Mouse (Mus musculus) CH12F3 (cell line): ENCODE measurements around the gene Lkaaear1.

Experiments
- in situ Hi-C: fragments of 300-500 bp; cut with MboI; formaldehyde crosslinking; loops from 2 replicates; pipeline ENCODE4 v1.14.3; 2020; ENCODE audit warnings: low sequenced_read_pairs

Gene Lkaaear1

DNA sequence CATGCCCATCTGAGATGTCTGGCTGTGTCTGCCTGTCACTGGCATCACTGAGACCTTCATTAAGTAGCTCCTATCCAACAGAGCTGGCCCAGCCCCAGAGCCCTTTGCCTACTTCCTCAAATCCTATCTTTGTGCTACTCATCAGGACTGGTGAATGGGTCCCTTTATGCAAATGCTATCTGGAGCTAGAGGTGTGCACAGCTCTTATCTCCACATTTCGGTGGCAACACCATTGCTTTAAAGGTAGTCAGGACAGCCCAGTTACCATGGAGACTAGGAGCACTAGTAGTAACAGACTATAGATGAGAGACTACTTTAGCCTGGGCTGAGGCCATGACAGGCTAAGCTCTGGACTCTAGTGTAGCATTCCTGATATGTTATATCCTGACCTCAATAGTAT lies 13.5 kb downstream of the Lkaaear1 start:
- in situ Hi-C loops = no loop called here

DNA sequence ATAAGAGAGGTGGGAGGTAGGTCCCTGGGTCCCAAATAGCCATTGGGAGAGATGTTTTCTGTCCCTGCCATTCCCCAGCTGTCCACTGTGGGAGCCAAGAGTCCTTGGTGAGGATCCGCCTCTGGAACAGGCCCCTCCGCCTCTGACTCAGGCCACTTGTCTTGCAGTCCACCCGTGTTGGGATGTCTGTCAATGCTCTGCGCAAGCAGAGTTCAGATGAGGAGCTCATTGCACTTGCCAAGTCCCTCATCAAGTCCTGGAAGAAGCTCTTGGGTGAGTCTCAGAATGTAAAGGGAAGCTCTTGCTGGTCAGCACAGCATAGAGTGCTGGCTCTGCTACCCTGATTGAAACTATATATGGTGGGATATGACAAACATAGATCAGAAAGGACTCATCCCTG lies 14.9 kb downstream of the Lkaaear1 start:
- in situ Hi-C loops = no loop called here

- in situ Hi-C loops = no loop called here
Observed at GRCm38 (mm10) chr2:181681978-181682377, 16.3 kb downstream of the Lkaaear1 start.

DNA sequence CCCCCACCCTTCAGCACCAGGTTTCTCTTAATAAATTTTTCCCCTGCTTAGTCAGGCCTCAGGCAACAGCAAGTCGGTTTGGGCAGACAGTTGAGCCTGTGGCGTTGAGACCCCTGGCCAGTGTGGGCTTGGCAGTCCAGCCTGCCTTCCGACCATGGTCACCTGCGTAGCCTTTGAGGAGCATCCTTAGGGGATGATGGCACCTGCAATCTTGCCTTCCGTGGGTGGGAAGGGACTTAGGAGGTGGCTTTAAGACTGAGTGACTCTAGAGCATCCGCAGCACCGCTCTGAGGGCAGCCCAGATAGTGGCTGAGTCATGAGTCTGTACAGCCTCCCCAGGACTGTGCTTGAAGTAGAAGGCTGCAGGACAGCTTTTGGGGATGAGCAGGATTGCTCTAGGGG lies 17.5 kb downstream of the Lkaaear1 start:
- in situ Hi-C loops = no loop called here

DNA sequence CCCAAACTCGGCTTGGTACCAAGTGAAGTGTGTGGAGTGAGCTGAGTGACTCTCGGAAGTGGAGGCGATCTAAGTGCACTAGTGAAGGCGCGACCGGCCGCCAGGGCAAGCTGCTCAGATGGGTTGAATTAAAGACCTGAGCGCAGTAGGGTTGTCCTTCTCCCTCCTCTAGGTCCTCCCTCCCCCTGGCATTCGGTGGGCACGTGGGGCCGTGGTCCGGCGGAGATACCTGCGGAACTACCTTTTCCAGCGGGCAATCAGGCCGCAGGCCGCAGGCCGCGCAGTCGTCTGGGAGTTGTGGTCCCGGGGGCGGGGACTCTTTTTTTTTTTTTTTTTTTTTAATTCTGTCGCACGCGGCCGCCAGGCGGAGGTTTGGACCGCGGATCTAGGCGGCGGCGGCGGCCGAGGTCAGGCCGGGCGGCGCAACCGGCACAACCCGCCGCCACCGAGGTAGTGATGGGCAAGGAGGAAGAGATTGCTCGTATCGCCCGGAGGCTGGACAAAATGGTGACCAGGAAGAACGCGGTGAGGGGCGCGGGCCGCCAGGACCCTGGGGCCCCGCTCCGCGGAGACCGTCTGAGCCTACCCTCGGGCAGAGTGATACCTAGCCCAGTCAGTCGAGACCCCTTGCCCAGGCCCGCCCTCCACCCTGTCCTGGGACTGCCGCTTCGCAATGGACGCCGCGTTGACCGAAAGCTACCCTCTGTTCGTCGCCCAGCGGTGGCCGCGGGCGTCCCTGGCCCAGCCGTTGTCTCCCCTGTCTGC lies 18.1 kb downstream of the Lkaaear1 start, which contains the start of gene Tcea2:
TSS of gene Tcea2 (plus strand) at position 360 of the 765 bp plus-strand sequence.
- in situ Hi-C loops = no loop called here

- in situ Hi-C loops = no loop called here
Observed at GRCm38 (mm10) chr2:181678780-181679179, 19.5 kb downstream of the Lkaaear1 start.

DNA sequence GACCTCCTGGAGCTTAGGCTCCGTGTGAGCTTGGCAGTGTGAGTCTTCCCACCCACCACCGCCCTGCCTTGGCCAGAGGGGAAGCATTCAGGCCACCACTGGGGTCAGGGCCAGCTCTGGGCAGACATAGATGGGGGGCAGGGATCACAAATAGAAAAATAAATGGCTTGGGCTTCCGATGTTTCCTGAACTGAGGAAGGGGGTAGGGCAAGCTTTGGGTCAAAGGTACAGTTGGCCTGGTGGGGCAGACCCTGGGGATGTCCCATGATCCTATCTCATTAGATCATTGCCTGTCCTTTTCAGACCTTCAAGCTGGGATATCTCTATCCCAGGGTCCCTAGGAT lies 20.5 kb downstream of the Lkaaear1 start:
- in situ Hi-C loops = no loop called here

GRCm38 (mm10) chr2:181677096-181677754 lies 21.0 kb downstream of the Lkaaear1 start:
- in situ Hi-C loops = no loop called here

GRCm38 (mm10) chr2:181676424-181676823 lies 21.8 kb downstream of the Lkaaear1 start:
- in situ Hi-C loops = no loop called here

DNA sequence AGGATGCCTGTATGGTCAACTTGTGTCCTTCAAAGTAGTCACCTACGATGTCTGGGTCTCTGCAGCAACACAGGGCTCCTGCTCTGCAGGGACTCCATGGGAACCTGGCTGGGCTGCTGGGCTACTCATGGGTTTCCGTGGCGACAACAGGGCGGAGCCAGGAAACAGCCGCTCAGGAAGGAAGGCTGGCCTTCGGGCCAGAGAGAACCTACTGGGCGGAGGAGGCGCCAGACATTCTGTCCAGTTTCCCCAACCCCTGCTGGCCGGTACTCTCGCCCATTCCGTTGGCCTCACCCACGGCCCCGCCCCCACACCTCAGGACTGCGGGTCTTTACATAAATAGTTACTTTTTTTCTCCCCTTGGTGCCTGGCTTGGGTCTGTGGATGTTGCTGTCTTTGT lies 22.8 kb downstream of the Lkaaear1 start:
- in situ Hi-C loops = no loop called here

DNA sequence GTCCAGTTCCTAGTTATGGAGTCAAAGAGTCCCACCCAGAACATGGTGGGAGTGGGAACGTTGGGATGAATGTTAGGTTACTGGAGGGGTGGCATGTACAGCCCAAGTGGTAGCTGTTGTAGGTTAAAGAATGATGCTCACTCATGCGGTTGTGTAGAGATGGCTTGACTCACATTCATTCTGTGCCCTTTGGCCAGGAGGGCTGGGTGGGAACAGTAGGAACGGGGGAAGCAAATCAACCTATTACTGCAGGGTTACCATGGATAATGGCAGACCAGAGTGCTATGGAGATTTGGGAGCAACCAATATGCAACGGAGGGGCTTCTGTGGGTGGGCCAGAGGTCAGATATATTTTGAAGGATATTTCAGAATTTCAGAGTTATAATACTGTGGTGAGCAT lies 23.3 kb downstream of the Lkaaear1 start:
- in situ Hi-C loops = no loop called here

DNA sequence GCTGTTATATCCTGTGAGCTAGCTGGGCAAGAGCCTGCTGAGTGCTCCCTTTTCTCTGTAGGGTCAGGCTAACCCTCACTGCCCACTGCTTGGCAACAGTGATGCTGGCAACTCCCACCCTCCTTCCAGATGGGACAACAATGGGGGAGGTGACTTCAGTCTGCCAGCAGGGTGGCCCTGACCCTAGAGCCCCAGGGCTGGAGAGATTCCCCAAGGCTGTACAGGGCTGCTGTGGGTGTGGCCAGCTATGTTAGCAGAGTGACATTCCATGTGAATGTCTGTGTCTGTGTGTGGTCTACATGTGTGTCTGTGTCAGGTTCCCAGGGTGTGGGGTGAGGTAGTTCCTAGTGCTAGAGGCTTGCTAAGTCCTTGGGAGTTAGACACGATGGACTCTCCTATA lies 24.7 kb downstream of the Lkaaear1 start:
- in situ Hi-C loops = no loop called here

GRCm38 (mm10) chr2:181671984-181672383 lies 26.3 kb downstream of the Lkaaear1 start:
- in situ Hi-C loops = no loop called here

DNA sequence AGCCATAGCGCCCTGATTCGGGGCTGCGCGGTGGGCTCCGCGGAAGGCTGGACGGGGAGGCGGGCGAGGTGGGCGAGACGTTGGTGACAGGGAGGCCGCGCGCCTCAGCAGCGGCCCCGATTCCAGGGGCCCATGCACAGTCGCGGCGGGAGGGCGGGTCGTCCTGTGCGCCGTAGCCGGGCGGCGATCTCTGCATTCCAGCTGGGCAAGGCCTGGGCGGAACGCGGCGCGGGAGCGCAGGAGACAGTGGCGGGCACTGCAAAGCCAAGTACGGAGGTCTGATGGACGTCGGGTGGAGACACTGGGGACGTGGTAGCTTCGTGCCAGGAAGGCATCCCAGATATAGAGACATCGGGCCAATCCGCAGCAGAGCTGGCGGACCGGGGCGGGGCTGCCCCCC lies 26.9 kb downstream of the Lkaaear1 start, which contains the start of gene Sox18:
TSS of gene Sox18 (minus strand) at position 315 of the 400 bp plus-strand sequence.
- in situ Hi-C loops = no loop called here

DNA sequence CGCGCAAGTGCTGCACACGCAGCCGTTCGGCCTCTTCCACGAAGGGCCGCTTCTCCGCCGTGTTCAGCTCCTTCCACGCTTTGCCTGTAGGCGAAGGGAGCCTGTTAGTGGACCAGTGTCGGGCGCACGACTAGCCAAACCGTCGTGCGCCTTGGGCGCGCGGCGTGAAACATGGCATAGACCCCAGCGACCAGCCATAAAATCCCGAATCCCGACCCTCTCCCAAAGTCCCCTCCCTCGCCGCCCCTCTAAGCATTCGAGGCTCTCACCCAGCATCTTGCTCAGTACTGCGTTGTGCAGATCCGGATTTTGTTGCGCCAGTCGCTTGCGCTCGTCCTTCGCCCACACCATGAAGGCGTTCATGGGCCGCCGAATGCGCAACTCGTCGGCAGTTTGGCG lies 27.3 kb downstream of the Lkaaear1 start:
- in situ Hi-C loops = no loop called here

DNA sequence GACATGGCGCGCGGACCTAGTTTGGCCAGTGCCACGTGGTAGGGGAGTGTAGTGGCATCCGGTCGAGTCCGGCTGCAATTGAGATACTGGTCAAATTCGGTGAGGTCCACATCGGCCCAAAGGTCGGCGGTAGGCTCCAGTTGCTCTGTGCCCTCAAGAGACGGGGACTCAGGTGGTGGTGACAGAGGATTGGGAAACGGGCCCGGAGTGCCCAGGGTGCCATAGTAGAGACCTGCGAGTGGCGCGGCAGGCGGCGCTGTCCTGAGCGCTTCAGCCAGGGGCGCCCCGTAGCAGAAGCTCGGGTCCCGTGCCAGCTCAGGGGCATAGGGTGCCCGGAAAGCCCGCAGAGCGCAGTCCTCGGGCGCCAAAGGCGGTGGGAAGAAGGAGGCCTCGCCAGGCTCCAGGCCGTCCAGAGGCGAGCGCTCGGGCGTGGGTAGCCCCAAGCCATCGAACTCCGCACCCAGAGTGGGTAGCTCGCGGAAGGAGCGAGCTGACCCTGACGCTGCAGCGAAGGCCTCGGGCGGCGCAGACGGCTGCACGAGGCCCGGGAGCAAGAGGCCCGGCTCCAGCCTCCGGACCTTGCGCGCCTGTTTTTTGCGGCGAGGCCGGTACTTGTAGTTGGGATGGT lies 27.8 kb downstream of the Lkaaear1 start:
- in situ Hi-C loops = no loop called here

GRCm38 (mm10) chr2:181663298-181663630 lies 35.0 kb downstream of the Lkaaear1 start:
- in situ Hi-C loops = no loop called here

GRCm38 (mm10) chr2:181662620-181663297 lies 35.5 kb downstream of the Lkaaear1 start:
- in situ Hi-C loops = no loop called here

DNA sequence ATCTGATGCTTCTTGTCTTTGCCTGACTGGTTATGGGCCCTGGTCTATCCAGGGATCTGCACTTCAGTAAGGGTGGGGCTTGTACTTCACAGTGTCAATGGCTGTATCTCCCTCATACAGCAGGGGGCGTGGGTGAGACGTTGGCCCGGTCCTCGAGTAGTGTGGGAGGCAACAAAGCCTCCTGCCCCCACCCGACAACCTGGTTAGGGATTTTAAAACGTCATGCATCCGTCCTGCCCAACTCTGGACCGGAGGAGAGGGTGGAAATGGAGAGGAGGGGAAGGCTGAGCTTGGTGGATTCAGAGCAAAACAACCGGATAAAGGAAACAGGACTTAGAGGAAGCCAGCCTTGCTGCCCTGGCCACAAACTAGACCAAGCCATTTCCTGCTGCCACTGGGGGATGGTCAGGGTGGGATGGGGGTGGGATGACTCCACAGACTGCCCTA lies 38.6 kb downstream of the Lkaaear1 start:
- in situ Hi-C loops = no loop called here

- in situ Hi-C loops = no loop called here
Observed at GRCm38 (mm10) chr2:181658930-181659555, 39.2 kb downstream of the Lkaaear1 start.

DNA sequence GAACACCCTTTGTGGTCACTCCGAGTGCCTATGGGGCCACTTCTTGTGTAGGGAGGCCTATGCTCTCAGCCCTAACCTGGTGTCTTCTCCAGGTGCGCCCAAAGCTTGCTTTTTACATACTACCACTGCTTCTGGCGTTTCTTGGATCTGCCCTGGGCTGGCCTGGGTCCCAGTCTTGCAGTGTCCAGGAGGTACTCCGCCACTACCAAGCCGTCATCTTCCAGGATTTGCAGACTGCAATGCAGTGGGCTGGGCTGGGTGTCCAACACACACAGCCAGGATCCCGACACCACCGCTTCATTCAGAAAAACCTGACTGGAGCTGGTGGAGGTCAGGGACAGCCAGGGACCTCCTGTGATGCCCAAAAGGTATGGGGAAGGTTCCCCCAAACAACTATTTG lies 39.7 kb downstream of the Lkaaear1 start:
- in situ Hi-C loops = no loop called here
